Comparison of ENCODE assay signal across 9 mouse cellular contexts in genomic region chr5:39777094-39777710, GRCm38 (mm10). TPM values are rescaled to one million over a fixed set of nuclear protein-coding genes. Genes with fewer than 3 reads are reported as not detected.
DNase-seq lines count a peak whose midpoint lies in the region; ATAC-seq lines count a peak whose summit lies in the region.
"Had no signal": no experiment of that assay in that cellular context is flagged by ENCODE, and none has a peak within 500 bp of the region (broad histone marks: within the 10 kb centered on the region; RNA-seq: fewer than 3 reads in every experiment).

No protein-coding gene starts in this region.

- no peaks in the 10 kb centered on the region for H3K4me1 ChIP-seq in hindbrain, embryonic 16.5 days (ENCODE audit: control insufficient read depth, insufficient read depth, low read depth, low read length)
- no peaks in the 10 kb centered on the region for H3K4me1 ChIP-seq in hindbrain, embryonic 12.5 days
- H3K4me1 ChIP-seq: limb, embryonic 12.5 days; midbrain, embryonic 12.5 days had no signal

- no peaks in the 10 kb centered on the region for H3K9me3 ChIP-seq in hindbrain, embryonic 16.5 days (ENCODE audit: control insufficient read depth, low read length)
- H3K9me3 ChIP-seq in hindbrain, embryonic 12.5 days (replicated peaks), result no peaks in the 10 kb centered on the region
- H3K9me3 ChIP-seq: limb, embryonic 12.5 days; midbrain, embryonic 12.5 days had no signal

- peak; percentile 13 to 27 for DNase-seq in left cerebral cortex, postnatal 25 days (ENCODE audit: low spot score in 2 of 2)
- no peak for DNase-seq in left cerebral cortex, postnatal 36 days (ENCODE audit: low spot score in 2 of 2)
- peak; percentile 64 to 72 for DNase-seq in cerebellum, adult 18-20 months
- DNase-seq in cerebellum, postnatal 25 days, result peak; percentile 60 to 69
- no peak for DNase-seq in retina, embryonic 14.5 days (ENCODE audit: low spot score)

- ATAC-seq in hindbrain, embryonic 16.5 days, result peak; percentile 54; the same call in 1 of the 2 replicates
- ATAC-seq in hindbrain, embryonic 12.5 days (ENCODE audit: low FRiP score), result no peak

- H3K4me2 ChIP-seq in hindbrain, embryonic 16.5 days (ENCODE audit: low read length), result no peak overlapping the region
- no peak overlapping the region for H3K4me2 ChIP-seq in hindbrain, embryonic 12.5 days (replicated peaks)
- H3K4me2 ChIP-seq: limb, embryonic 12.5 days; midbrain, embryonic 12.5 days had no signal

- H3K36me3 ChIP-seq in hindbrain, embryonic 16.5 days (ENCODE audit: control insufficient read depth, insufficient read depth, low read length), result no peaks in the 10 kb centered on the region
- H3K36me3 ChIP-seq in hindbrain, embryonic 12.5 days, result no peaks in the 10 kb centered on the region
- H3K36me3 ChIP-seq: limb, embryonic 12.5 days; midbrain, embryonic 12.5 days had no signal

- WGBS in hindbrain, embryonic 16.5 days, result 72% methylated on average over 7 of the region's 7 CpGs
- WGBS in hindbrain, embryonic 12.5 days, result 85% methylated on average over 7 of the region's 7 CpGs

- H3K9ac ChIP-seq in hindbrain, embryonic 16.5 days (ENCODE audit: low read depth, low read length), result no peak overlapping the region
- no peak overlapping the region for H3K9ac ChIP-seq in hindbrain, embryonic 12.5 days
- H3K9ac ChIP-seq: limb, embryonic 12.5 days; midbrain, embryonic 12.5 days had no signal

- intact Hi-C loops in left cerebral cortex, postnatal 25 days (cut with DNase I), result no loop called here
- intact Hi-C loops in left cerebral cortex, postnatal 36 days (cut with DNase I), result no loop called here

- H3K27ac ChIP-seq in hindbrain, embryonic 16.5 days (ENCODE audit: low read depth, low read length), result no peak overlapping the region
- no peak overlapping the region for H3K27ac ChIP-seq in hindbrain, embryonic 12.5 days
- H3K27ac ChIP-seq: limb, embryonic 12.5 days; midbrain, embryonic 12.5 days had no signal

- no peaks in the 10 kb centered on the region for H3K27me3 ChIP-seq in hindbrain, embryonic 16.5 days (replicated peaks; ENCODE audit: control insufficient read depth, insufficient read depth, low read length)
- H3K27me3 ChIP-seq in hindbrain, embryonic 12.5 days, result no peaks in the 10 kb centered on the region
- H3K27me3 ChIP-seq: limb, embryonic 12.5 days had no signal

- no peak overlapping the region for H3K4me3 ChIP-seq in hindbrain, embryonic 16.5 days (ENCODE audit: low read length)
- no peak overlapping the region for H3K4me3 ChIP-seq in hindbrain, embryonic 12.5 days
- H3K4me3 ChIP-seq: limb, embryonic 12.5 days; midbrain, embryonic 12.5 days had no signal

RNA-seq across cellular contexts. Expression of gene Hs3st1, which starts 21.9 kb away (rescaled TPM):
- polyA plus RNA-seq in hindbrain, embryonic 16.5 days (2015; fragmentation: Nextera tagmentation; extraction: Ambion mirVana), result 44.8 and 46.5 TPM in 2 replicates
- 13.9 and 16.6 TPM in 2 replicates for polyA plus RNA-seq in hindbrain, embryonic 12.5 days (2016; fragmentation: Nextera tagmentation; extraction: Ambion mirVana)
- 10 to 100 TPM; 42.9 to 52.5 TPM for total RNA-seq in left cerebral cortex, postnatal 25 days (2021)
- total RNA-seq in left cerebral cortex, postnatal 36 days (2021), result 10 to 100 TPM; 47.2 to 51.0 TPM

Comparison
In these comparisons a context has a peak if more than half of its experiments do, and no peak if none do; other contexts are left out.
1. DNase-seq: peak in left cerebral cortex, postnatal 25 days (2 of 2), cerebellum, adult 18-20 months (2 of 2) and cerebellum, postnatal 25 days (2 of 2); none in left cerebral cortex, postnatal 36 days (0 of 2) and retina, embryonic 14.5 days (single experiment).